Mouse (Mus musculus) CD4-positive naive resting alpha-beta T cell, adult 76 days (primary cell): ENCODE data around the gene Icam2. TPM values are rescaled to one million over a fixed set of nuclear protein-coding genes. Genes with fewer than 3 reads are reported as not detected.

Experiments
- total RNA-seq: library from RNA; stranded (reverse); gene quantifications from one replicate; pipeline ENCODE4 v1.2.4, GENCODE M21; 2023

Gene Icam2
- 64.7 TPM for total RNA-seq

GRCm38 (mm10) chr11:106387791-106388216 lies at the start of gene Icam2:
TSS of gene Icam2 (minus strand) at chr11:106388075.

GRCm38 (mm10) chr11:106365366-106365765 lies 22.5 kb downstream of the Icam2 start, which contains the start of gene Prr29:
TSS of gene Prr29 (plus strand) at chr11:106365472.

GRCm38 (mm10) chr11:106353188-106353587 lies 34.7 kb downstream of the Icam2 start, which contains the start of gene Scn4a:
TSS of gene Scn4a (minus strand) at chr11:106353288.

Other genes starting within 250 kb of the Icam2 start
- 10.1 TPM for gene Gm10840, start 227.2 kb downstream of the Icam2 start, total RNA-seq
- 704 TPM for gene Limd2, start 227.2 kb downstream of the Icam2 start, total RNA-seq
- 27.3 TPM for gene Strada, start 185.9 kb downstream of the Icam2 start, total RNA-seq
- 40.0 TPM for gene Ccdc47, start 171.7 kb downstream of the Icam2 start, total RNA-seq
- gene Ddx42, start 171.1 kb downstream of the Icam2 start, total RNA-seq: 82.3 TPM
- gene Ftsj3, start 132.0 kb downstream of the Icam2 start, total RNA-seq: 73.6 TPM
- gene Psmc5, start 131.9 kb downstream of the Icam2 start, total RNA-seq: 50.6 TPM
- 96.8 TPM for gene Smarcd2, start 115.1 kb downstream of the Icam2 start, total RNA-seq
- gene Tcam1, start 111.4 kb downstream of the Icam2 start, total RNA-seq: not detected
- gene Gh, start 86.2 kb downstream of the Icam2 start, total RNA-seq: not detected
- 73.1 TPM for gene Cd79b, start 73.3 kb downstream of the Icam2 start, total RNA-seq
- gene Scn4a, start 34.8 kb downstream of the Icam2 start, total RNA-seq: 1.5 TPM
- gene Prr29, start 22.6 kb downstream of the Icam2 start, total RNA-seq: not detected
- 19.5 TPM for gene Ern1, start 99.8 kb upstream of the Icam2 start, total RNA-seq
- gene Tex2, start 225.3 kb upstream of the Icam2 start, total RNA-seq: 44.3 TPM